Mouse (Mus musculus) large intestine, adult 2 months (tissue): ENCODE data around the gene Slc7a5. TPM values are rescaled to one million over a fixed set of nuclear protein-coding genes. Genes with fewer than 3 reads are reported as not detected.

Source experiments
- DNase-seq: peaks from one replicate; pipeline ENCODE4 v3.0.0-alpha.2; 2012; ENCODE audit warnings: low read depth, low spot score
- WGBS: fragments of 180-500 bp; shearing (Covaris S2); methylation state at CpG from one replicate; pipeline ENCODE4 v1.1.7; 2018; 5-methylcytosine and 5-hydroxymethylcytosine counted together
- polyA plus RNA-seq: library from polyadenylated mRNA; depleted of rRNA; stranded (reverse); fragments of >200 nt; gene quantifications from 2 replicates; pipeline ENCODE4 v1.2.3, GENCODE M21; 2012; rRNA removed

The Slc7a5 gene
- polyA plus RNA-seq, result 16.8 and 19.3 TPM in 2 replicates

GRCm38 (mm10) chr8:121907587-121908248, at the start of gene Slc7a5:
Gene Slc7a5 (minus strand): TSS chr8:121907694.
- under 1% methylated on average over 61 of the region's 61 CpGs for WGBS
- peak; percentile 71 for DNase-seq

GRCm38 (mm10) chr8:121955825-121956500, 48.5 kb upstream of the Slc7a5 start:
- WGBS, result 67% methylated on average over 1 of the region's 1 CpGs
- no peak for DNase-seq

- no peak for DNase-seq
- 71% methylated on average over 10 of the region's 10 CpGs for WGBS
These were observed 47.6 kb upstream of the Slc7a5 start for GRCm38 (mm10) chr8:121954981-121955555.

DNA sequence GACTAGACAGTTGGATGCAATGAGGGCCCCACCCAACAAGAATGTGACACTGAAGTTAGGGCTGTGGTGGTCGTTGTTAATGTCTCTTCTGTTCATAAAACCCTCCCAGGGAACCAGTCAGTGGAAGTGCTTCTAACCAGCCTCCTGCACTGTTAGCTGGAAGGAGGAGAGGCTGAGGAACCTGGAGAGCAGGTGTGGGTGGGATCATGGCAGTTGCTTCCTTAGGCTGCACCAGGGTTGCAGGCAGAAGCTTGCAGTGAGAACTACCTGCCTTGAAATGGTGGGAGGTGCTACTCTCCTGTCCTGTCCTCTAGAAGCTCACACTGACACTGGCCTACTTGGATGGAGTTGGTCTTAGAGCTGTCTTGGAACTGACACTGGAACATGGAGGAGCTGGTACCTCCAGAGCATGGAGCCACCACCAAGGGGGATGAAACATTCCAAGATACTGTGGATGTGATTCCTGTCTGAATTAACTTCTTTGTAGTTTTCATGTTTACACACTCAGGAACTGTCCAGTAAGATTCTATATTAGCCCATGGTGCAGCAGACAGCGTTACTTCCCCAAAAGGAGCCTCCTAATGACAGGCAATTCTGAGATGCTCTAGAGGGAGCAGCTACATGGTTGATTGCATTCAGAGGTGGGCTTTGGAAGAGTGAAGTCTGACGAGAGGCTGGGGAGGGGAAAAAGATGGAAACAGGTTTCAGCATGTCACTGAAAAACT, 46.5 kb upstream of the Slc7a5 start:
- WGBS, result 49% methylated on average over 3 of the region's 3 CpGs
- DNase-seq, result no peak

GRCm38 (mm10) chr8:121952800-121953199, 45.3 kb upstream of the Slc7a5 start:
- 76% methylated on average over 7 of the region's 7 CpGs for WGBS
- no peak for DNase-seq

GRCm38 (mm10) chr8:121952122-121952521, 44.6 kb upstream of the Slc7a5 start:
- DNase-seq, result no peak

GRCm38 (mm10) chr8:121951656-121952009, 44.1 kb upstream of the Slc7a5 start:
- DNase-seq, result no peak
- 13% methylated on average over 7 of the region's 7 CpGs for WGBS

GRCm38 (mm10) chr8:121950749-121951655, 43.5 kb upstream of the Slc7a5 start:
- 1% methylated on average over 97 of the region's 97 CpGs for whole genome bisulfite sequencing
- peak; percentile 44 for DNase-seq

GRCm38 (mm10) chr8:121949941-121950748, 42.7 kb upstream of the Slc7a5 start:
- DNase-seq, result peak; percentile 97
- WGBS, result under 1% methylated on average over 64 of the region's 66 CpGs

DNA sequence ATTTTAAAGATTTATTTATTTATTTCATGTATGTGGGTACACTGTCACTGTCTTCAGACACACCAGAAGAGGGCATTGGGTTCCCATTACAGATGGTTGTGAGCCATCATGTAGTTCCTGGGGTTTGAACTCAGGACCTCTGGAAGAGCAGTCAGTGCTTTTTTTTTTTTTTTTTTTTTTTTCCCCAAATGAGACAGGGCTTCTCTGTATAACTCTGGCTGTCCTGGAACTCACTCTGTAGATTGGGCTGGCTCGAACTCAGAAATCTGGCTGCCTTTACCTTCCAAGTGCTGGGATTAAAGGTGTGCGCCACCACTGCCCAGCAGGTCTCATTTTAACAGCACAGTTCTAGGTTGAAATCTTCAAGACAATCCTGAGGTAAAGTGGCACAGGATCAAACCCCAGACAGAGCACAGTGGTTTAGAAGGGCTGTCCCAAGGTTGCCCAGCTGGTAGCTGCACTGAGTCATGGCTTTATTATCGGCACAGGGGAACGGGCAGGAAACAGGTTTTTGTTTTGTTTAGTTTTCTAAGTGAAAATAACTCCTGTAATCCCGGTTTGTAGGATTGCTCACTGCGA, 41.8 kb upstream of the Slc7a5 start, which contains the start of gene Banp:
Gene Banp, plus strand, starts transcription at position 529 of the 579 bp plus-strand sequence.
- WGBS, result 29% methylated on average over 6 of the region's 6 CpGs
- no peak for DNase-seq

DNA sequence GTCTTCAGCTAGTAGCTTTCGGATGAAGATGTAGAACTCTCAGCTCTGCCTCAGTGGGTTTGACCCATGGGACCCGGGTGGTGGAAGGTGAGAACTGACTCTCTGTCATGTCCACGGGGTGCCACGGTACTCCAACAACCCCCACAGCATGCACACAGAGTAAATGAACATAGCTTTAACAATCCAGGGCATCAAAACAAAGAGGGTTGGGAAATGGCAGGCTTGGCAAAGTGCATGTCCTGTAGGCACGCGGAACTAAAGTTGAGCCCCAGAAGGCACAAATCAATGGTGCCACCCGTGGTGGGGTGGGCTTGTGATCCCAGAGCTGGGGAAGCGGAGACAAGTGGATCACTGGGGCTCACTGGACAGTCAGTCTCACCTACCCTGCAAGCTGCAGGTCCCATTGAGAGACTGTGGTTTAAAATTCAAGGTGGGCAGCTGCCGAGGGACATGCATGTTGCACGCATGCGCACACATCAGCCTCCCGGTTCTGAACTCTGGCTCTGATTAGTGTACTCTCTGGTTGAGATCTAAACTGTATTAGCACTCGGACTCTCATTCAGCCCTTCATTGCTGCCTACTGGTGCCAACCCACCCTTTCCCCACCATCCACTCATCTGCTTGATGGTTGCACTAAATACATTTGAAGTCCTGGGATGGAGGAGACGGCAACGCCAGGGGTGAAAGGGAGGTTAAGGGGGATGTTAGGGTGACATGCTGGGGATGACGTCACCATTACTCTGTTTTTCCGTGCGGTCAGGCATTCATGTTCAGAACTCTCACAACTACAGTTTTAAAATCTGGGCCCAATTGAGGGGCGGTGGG, 41.0 kb upstream of the Slc7a5 start:
- DNase-seq, result no peak
- 51% methylated on average over 19 of the region's 19 CpGs for WGBS

DNA sequence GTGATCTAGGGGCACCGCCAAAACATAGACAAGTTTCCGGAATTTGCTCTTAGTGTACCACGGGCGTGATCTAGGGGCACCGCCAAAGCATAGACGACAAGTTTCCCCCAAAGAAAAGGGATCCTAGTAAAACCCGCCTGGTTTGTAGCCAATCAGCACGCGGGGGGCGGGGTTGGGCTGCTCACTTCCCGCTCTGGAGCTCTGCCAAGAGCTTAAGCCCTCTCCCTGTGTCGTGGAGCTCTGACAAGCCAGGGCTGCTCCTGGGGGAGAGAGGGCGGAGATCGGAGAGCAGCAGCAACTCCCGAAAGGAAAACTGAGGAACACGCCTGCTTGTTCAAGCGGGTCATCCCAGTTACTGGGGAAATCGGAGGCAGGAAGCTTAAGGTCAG, 40.3 kb upstream of the Slc7a5 start:
- DNase-seq, result peak; percentile 65
- 3% methylated on average over 18 of the region's 18 CpGs for WGBS

- DNase-seq, result no peak
- WGBS, result 42% methylated on average over 19 of the region's 19 CpGs
These were observed 39.7 kb upstream of the Slc7a5 start for GRCm38 (mm10) chr8:121947047-121947752.

GRCm38 (mm10) chr8:121946351-121946750, 38.9 kb upstream of the Slc7a5 start:
- no peak for DNase-seq
- WGBS, result 92% methylated on average over 7 of the region's 7 CpGs

GRCm38 (mm10) chr8:121944831-121945230, 37.3 kb upstream of the Slc7a5 start, which contains the start of gene Car5a:
Gene Car5a (minus strand): TSS chr8:121944904.
- DNase-seq, result no peak

DNA sequence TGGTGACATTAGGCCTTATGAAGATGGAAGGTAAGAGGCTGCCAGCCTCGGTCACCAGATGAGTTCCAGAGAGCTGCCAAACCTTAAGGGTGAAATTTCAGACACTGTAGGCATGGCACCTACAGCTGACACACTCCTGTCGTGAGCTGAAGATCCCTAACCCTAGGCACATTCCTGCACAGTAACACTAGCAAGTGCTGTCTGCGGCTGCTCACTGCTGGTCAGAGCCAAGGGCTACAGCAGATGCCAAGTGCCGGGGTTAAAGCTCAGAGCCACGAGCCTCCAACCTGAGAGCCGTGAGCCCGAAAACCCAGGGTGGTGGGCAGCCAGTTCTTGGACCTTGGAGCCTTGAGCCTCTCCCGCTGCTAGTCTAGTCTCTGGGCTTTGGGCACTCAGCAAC, 36.2 kb upstream of the Slc7a5 start:
- no peak for DNase-seq
- WGBS, result 82% methylated on average over 8 of the region's 8 CpGs

DNA sequence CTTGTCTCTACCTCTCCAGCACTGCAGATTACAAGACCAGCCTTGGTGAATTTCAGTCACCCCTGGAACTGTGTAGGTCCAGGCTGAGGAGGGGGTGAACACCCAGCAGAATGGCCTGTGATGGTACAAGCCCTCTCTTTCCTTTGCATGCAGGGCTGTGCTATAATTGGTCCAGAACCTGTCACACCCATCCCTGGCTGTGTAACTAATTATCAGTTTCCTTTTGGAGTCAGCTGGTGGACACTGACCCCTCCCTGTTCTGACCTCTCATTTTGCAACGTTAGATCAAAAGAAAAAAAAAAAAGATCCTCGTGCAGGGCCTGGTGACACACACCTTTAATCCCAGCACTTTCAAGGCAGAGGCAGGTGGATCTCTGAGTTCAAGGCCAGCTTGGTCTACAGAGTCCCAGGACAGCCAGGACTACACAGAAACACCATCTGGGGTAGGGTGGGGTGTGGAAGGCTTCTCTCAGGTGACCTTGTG, 35.6 kb upstream of the Slc7a5 start:
- DNase-seq, result no peak
- 14% methylated on average over 2 of the region's 2 CpGs for WGBS
